Mouse (Mus musculus) liver, embryonic 11.5 days (tissue): ENCODE measurements at regions not wholly inside any gene's neighbourhood (a gene's known extent, or its start where the extent isn't known, plus 50 kb on each side); places are given as distances from the start of the nearest gene placed in this dataset.

ENCODE experiments used
- ATAC-seq: fragments of 200-750 bp; cut with Nextera tagmentation; replicated peaks from 2 replicates; pipeline ENCODE4 v1.8.0; 2017; ENCODE audit warnings: moderate number of reproducible peaks, mild to moderate bottlenecking, moderate TSS enrichment, moderate library complexity; ENCODE audit not compliant: low FRiP score
- DNase-seq: peaks from one replicate; pipeline ENCODE4 v3.0.0-alpha.2; 2017; ENCODE audit warnings: low spot score
- H3K27ac ChIP-seq: fragments of 300-500 bp; sonication (generic); 2 replicates; pipeline ENCODE4 v1.5.1; 2014; ENCODE audit warnings: mild to moderate bottlenecking, low read depth, low read length, control low read depth
- H3K27me3 ChIP-seq: fragments of 300-500 bp; sonication (generic); replicated peaks from 2 replicates; pipeline ENCODE4 v1.6.1; 2014; ENCODE audit warnings: low read length, mixed read lengths; ENCODE audit not compliant: control insufficient read depth, insufficient read depth
- H3K36me3 ChIP-seq: fragments of 300-500 bp; sonication (generic); 2 replicates; pipeline ENCODE4 v1.6.1; 2014; ENCODE audit warnings: mild to moderate bottlenecking, low read length, moderate library complexity, mixed read lengths; ENCODE audit not compliant: control insufficient read depth, insufficient read depth
- H3K4me1 ChIP-seq: fragments of 300-500 bp; sonication (generic); replicated peaks from 2 replicates; pipeline ENCODE4 v1.6.1; 2014; ENCODE audit warnings: low read length, mixed read lengths; ENCODE audit not compliant: control insufficient read depth, insufficient read depth
- H3K4me2 ChIP-seq: fragments of 300-500 bp; sonication (generic); 2 replicates; pipeline ENCODE4 v1.6.1; 2014; ENCODE audit warnings: mild to moderate bottlenecking, control low read depth, moderate library complexity
- H3K4me3 ChIP-seq: fragments of 300-500 bp; sonication (generic); 2 replicates; pipeline ENCODE4 v1.5.1; 2014; ENCODE audit warnings: low read depth, low read length, control low read depth
- H3K9ac ChIP-seq: fragments of 300-500 bp; sonication (generic); 2 replicates; pipeline ENCODE4 v1.6.1; 2014; ENCODE audit warnings: low read depth, low read length, control low read depth
- H3K9me3 ChIP-seq: fragments of 300-500 bp; sonication (generic); 2 replicates; pipeline ENCODE4 v1.6.1; 2016; ENCODE audit warnings: low read length, inconsistent platforms, mixed read lengths; ENCODE audit not compliant: control insufficient read depth
- whole genome bisulfite sequencing: fragments of 180-500 bp; shearing (Covaris S2); extraction: QIAGEN DNeasy Blood & Tissue Kit; methylation state at CpG from one replicate; pipeline ENCODE4 v1.1.7; 2014; 5-methylcytosine and 5-hydroxymethylcytosine counted together

- no peak for ATAC-seq
- Histone ChIP-seq H3K27me3 (no peaks in the 10 kb centered on the region), H3K9me3 (no peaks in the 10 kb centered on the region), H3K36me3 (no peaks in the 10 kb centered on the region), H3K4me2 (no peak overlapping the region), H3K27ac (no peak overlapping the region), H3K4me3 (no peak overlapping the region), H3K9ac (no peak overlapping the region), H3K4me1 (no peaks in the 10 kb centered on the region)
- 67% methylated on average over 10 of the region's 10 CpGs for WGBS
- no peak for DNase-seq
These were observed 483.6 kb downstream of the Bckdhb start for GRCm38 (mm10) chr9:84408260-84409203.
